Mouse (Mus musculus) bone marrow, adult 2 months (tissue): ENCODE results near the gene Macf1. TPM values are rescaled to one million over a fixed set of nuclear protein-coding genes. Genes with fewer than 3 reads are reported as not detected.

Experiments
- H3K27ac ChIP-seq: fragments of 200-500 bp; 2 replicates; pipeline ENCODE4 v1.5.1; 2012; ENCODE audit warnings: low read depth, mild to moderate bottlenecking, control low read depth, inconsistent platforms, low read length; ENCODE audit not compliant: control insufficient read depth, poor library complexity, insufficient read depth
- H3K4me1 ChIP-seq: fragments of 200-500 bp; 2 replicates; pipeline ENCODE4 v1.6.1; 2011; ENCODE audit warnings: low read length; ENCODE audit not compliant: control insufficient read depth, insufficient read depth
- H3K4me3 ChIP-seq: fragments of 200-500 bp; replicated peaks from 2 replicates; pipeline ENCODE3; 2011; ENCODE audit warnings: mild to moderate bottlenecking, low read depth, low read length, control low read depth; ENCODE audit not compliant: control insufficient read depth
- CTCF ChIP-seq: fragments of 200-500 bp; IDR thresholded peaks from 2 replicates; pipeline ENCODE4 v1.5.1; 2011; ENCODE audit warnings: low read length, control low read depth; ENCODE audit not compliant: control insufficient read depth, insufficient read depth
- POLR2A ChIP-seq: fragments of 200-500 bp; IDR thresholded peaks from 2 replicates; pipeline ENCODE4 v1.6.1; 2011; ENCODE audit warnings: low read depth, mild to moderate bottlenecking, control low read depth, low read length, borderline replicate concordance; ENCODE audit not compliant: control insufficient read depth
- WGBS: fragments of 180-500 bp; shearing (Covaris S2); methylation state at CpG from one replicate; pipeline ENCODE4 v1.1.7; 2018; 5-methylcytosine and 5-hydroxymethylcytosine counted together
- polyA plus RNA-seq: library from polyadenylated mRNA; stranded (reverse); fragments of >200 nt; gene quantifications from 2 replicates; pipeline ENCODE4 v1.2.4, GENCODE M21; 2011; ENCODE audit warnings: low replicate concordance; ENCODE audit not compliant: missing spikeins, insufficient read depth, insufficient read length

Macf1 gene
- polyA plus RNA-seq, 1 experiment, result 124 TPM

- no peak overlapping the region for H3K4me3 ChIP-seq
- H3K27ac ChIP-seq, result no peak overlapping the region
- WGBS, result 80% methylated on average over 5 of the region's 5 CpGs
- no peaks in the 10 kb centered on the region for H3K4me1 ChIP-seq
- TF ChIP-seq POLR2A, result no peak
- no peak for TF ChIP-seq CTCF
Observed at GRCm38 (mm10) chr4:123592046-123592445, 92.1 kb downstream of the Macf1 start.

GRCm38 (mm10) chr4:123591026-123591635 lies 93.0 kb downstream of the Macf1 start:
- no peak overlapping the region for H3K4me3 ChIP-seq
- 49% methylated on average over 4 of the region's 4 CpGs for WGBS
- no peak overlapping the region for H3K27ac ChIP-seq
- H3K4me1 ChIP-seq, result no peaks in the 10 kb centered on the region
- TF ChIP-seq POLR2A (no peak), CTCF (no peak)

GRCm38 (mm10) chr4:123589496-123589895 lies 94.7 kb downstream of the Macf1 start:
- Histone ChIP-seq H3K27ac (no peak overlapping the region), H3K4me3 (no peak overlapping the region), H3K4me1 (no peaks in the 10 kb centered on the region)
- 73% methylated on average over 3 of the region's 3 CpGs for WGBS
- TF ChIP-seq CTCF (no peak), POLR2A (no peak)

- WGBS, result 45% methylated on average over 7 of the region's 7 CpGs
- no peak overlapping the region for H3K27ac ChIP-seq
- no peak overlapping the region for H3K4me3 ChIP-seq
- TF ChIP-seq POLR2A, result no peak
- 0 out of 2 replicates have a peak, but pooled peaks have one; percentile 10 for TF ChIP-seq CTCF
- H3K4me1 ChIP-seq, result no peaks in the 10 kb centered on the region
Observed at GRCm38 (mm10) chr4:123588353-123589301, 95.5 kb downstream of the Macf1 start.

- WGBS, result 83% methylated on average over 3 of the region's 3 CpGs
- Histone ChIP-seq H3K4me3 (no peak overlapping the region), H3K27ac (no peak overlapping the region), H3K4me1 (no peaks in the 10 kb centered on the region)
- TF ChIP-seq POLR2A (no peak), CTCF (no peak)
Observed at GRCm38 (mm10) chr4:123587616-123588015, 96.5 kb downstream of the Macf1 start.

GRCm38 (mm10) chr4:123584720-123585093 lies 99.5 kb downstream of the Macf1 start:
- WGBS, result 53% methylated on average over 3 of the region's 3 CpGs
- TF ChIP-seq POLR2A (no peak), CTCF (no peak)
- no peak overlapping the region for H3K4me3 ChIP-seq
- H3K4me1 ChIP-seq, result no peaks in the 10 kb centered on the region
- H3K27ac ChIP-seq, result no peak overlapping the region

GRCm38 (mm10) chr4:123584084-123584719 lies 100.0 kb downstream of the Macf1 start:
- H3K4me3 ChIP-seq, result no peak overlapping the region
- TF ChIP-seq CTCF, result no peak
- TF ChIP-seq POLR2A, result no peak
- H3K4me1 ChIP-seq, result no peaks in the 10 kb centered on the region
- WGBS, result 49% methylated on average over 8 of the region's 8 CpGs
- H3K27ac ChIP-seq, result no peak overlapping the region
